Mouse (Mus musculus) mouse embryonic stem cell (cell line): ENCODE results near the gene Myh3.

Source experiments
- in situ Hi-C, 2 experiments: fragments of 300-500 bp; cut with MboI; formaldehyde crosslinking; loops; 1 replicate in 1 of 2; 3 replicates in 1 of 2; pipeline ENCODE4 v1.14.3; 2019 to 2020; ENCODE audit warnings: low sequenced_read_pairs in 2 of 2, low pct_unique_long_range_greater_than_20kb in 1 of 2, mixed read lengths in 1 of 2; ENCODE audit not compliant: unreplicated experiment in 1 of 2

Gene Myh3

DNA sequence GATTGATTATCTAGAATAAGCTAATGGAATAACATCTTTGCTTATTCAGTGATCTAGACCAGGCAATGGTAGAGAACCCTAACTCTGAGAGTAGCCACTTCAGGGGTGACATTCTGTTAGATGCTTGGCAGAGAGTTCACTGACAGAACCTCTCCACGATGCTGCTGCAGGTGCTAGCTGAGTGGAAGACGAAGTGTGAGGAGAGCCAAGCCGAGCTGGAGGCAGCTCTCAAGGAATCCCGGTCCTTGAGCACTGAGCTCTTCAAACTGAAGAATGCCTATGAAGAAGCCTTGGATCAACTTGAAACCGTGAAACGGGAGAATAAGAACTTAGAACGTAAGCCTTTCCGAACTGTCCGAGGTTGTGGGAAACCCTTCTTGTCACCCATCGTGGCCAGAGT lies 19.6 kb downstream of the Myh3 start:
- in situ Hi-C loops: loop anchor here in 1 of 2 experiments (5.0 kb wide), 1 partner anchor 190 kb away; no protein-coding TSS in a partner anchor

- in situ Hi-C loops: loop anchor here in 1 of 2 experiments (5.0 kb wide), 1 partner anchor 191 kb away; no protein-coding TSS in a partner anchor
Measured at GRCm38 (mm10) chr11:67098427-67098826, 20.3 kb downstream of the Myh3 start.

DNA sequence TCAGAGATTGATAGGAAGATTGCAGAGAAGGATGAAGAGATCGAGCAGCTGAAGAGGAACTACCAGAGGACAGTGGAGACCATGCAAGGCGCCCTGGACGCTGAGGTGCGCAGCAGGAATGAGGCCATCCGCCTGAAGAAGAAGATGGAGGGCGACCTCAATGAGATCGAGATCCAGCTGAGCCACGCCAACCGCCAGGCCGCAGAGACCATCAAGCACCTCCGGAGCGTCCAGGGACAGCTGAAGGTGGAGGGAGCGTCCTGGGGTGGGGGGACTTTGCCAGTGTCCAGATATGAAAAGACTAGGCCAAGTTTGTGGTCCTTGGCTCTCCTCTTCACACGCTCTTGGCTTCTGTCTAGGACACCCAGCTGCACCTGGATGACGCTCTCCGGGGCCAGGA lies 21.1 kb downstream of the Myh3 start:
- in situ Hi-C loops: loop anchor here in 1 of 2 experiments (5.0 kb wide), 1 partner anchor 192 kb away; no protein-coding TSS in a partner anchor

DNA sequence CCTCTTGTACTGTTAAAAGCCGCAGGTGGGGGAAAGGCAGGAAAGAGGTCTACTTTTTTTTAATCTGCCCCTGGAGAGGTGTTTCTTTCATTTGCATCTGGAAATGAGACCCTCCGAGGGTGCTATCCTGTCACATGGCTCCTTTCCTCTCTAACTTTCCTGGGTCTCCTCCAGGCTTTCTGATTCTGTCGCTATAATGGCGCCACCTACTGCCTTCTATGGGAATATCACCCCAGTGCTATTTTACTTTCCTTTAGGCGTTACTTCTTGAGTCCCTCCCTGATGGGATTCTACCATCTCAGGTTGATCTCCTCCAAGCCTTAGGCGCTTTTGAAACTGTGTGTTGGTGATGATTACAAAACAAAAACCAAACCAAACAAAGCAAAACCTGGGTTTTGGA lies 22.1 kb downstream of the Myh3 start:
- in situ Hi-C loops: loop anchor here in 1 of 2 experiments (25.0 kb wide), 1 partner anchor 537 kb away; no protein-coding TSS in a partner anchor

DNA sequence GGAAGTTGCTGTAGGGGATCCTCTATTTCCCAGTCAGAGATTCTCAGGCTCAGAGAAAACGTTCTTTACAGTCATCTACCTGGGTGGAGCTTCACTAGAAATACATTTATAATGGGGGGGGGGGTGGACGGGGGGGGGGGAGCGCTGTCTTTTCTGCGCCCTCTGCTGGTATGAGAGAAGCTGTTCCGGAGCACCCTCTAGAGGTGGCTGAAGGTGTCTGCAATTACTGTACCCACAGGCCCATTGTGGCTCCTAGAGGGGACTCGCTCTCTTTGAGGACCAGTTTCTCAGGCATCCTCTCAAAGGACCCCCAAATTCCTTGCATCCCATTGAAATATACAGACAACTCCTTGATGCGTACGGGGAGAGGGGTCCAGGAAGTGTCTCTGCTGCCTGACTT lies 23.6 kb downstream of the Myh3 start:
- in situ Hi-C loops: loop anchor here in 1 of 2 experiments (25.0 kb wide), 1 partner anchor 536 kb away; no protein-coding TSS in a partner anchor

DNA sequence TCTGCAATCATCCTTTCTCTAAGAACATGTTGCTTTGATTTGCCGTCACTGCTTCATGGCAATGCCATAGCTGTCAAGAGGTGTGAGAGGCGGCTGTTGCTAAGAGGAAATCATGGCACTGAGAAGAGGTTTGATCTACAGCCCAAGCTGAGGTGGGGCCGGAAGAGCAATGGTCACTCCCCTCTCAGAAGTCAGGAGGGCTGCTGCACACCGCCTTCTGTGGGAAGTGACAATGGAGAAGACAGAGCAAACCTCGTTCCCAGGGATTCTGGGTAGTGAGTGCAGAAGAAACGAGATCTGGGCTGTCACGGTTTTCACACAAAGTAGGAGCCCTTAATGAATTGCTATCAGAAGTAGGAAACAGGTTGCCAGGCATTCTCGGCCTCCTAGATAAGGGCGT lies 25.2 kb downstream of the Myh3 start:
- in situ Hi-C loops: loop anchor here in 1 of 2 experiments (25.0 kb wide), 1 partner anchor 534 kb away; no protein-coding TSS in a partner anchor

GRCm38 (mm10) chr11:67104242-67104641 lies 26.1 kb downstream of the Myh3 start:
- in situ Hi-C loops: loop anchor here in 1 of 2 experiments (25.0 kb wide), 1 partner anchor 533 kb away; no protein-coding TSS in a partner anchor

GRCm38 (mm10) chr11:67104714-67105113 lies 26.6 kb downstream of the Myh3 start:
- in situ Hi-C loops: loop anchor here in 1 of 2 experiments (25.0 kb wide), 1 partner anchor 533 kb away; no protein-coding TSS in a partner anchor

DNA sequence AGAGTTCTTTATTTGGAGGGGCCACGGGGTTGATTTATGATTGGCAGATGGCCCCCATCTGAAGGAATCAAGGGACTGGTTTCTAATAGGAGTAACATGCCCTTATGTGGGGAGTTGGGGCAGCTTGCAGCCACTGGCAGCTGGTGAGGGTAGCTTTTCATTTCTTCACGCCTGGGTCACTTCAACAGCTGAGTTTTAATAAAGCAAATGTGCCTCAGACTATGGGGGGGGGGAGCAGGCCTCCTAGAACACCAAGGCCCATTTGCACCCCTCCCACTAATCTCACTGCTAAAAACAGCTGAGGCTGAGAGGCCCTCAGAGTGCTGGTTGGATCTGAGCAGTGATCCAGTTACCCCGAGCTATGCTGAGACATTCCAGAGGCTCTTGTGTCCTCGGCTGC lies 27.6 kb downstream of the Myh3 start:
- in situ Hi-C loops: loop anchor here in 1 of 2 experiments (25.0 kb wide), 1 partner anchor 532 kb away; no protein-coding TSS in a partner anchor

- in situ Hi-C loops: loop anchor here in 1 of 2 experiments (25.0 kb wide), 1 partner anchor 530 kb away; no protein-coding TSS in a partner anchor
Measured at GRCm38 (mm10) chr11:67106973-67107372, 28.9 kb downstream of the Myh3 start.

DNA sequence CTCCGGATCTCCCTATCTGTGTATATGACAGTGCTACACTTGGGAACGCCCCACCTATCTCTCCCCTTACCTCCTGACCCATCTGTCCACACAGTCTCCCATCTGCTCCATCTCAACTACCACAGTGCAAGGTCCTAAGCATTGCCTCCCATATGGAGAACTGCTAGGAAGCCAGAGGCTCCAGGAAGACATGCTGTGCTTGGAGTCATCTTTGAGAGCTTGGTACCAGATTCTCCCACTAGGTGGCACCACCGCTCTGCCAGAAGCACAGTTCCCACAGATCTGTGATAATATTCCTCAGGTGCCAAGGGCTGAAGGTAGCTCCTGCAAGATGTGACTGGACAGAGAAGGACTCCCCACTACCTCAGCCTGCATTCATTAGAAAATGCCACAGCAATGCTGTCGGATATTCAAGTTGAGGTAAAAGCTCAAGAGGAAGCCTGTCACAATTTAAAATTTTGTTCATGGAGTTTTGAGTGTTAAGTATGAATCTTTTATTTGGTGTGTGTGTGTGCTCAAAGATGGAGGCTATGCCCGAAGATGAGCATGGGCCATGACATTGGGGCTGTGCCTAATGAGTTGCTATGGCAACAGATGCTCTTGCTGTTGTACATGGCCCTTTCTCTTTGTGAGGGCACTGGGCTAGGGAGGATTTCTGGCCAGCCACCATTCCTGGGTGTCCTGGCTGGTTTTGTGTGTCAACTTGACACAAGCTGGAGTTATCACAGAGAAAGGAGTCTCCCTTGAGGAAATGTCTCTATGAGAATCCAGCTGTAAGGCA lies 32.3 kb downstream of the Myh3 start:
- in situ Hi-C loops: loop anchor here (5.0 to 25.0 kb wide), 4 partner anchors 237 to 534 kb away; no protein-coding TSS in a partner anchor

DNA sequence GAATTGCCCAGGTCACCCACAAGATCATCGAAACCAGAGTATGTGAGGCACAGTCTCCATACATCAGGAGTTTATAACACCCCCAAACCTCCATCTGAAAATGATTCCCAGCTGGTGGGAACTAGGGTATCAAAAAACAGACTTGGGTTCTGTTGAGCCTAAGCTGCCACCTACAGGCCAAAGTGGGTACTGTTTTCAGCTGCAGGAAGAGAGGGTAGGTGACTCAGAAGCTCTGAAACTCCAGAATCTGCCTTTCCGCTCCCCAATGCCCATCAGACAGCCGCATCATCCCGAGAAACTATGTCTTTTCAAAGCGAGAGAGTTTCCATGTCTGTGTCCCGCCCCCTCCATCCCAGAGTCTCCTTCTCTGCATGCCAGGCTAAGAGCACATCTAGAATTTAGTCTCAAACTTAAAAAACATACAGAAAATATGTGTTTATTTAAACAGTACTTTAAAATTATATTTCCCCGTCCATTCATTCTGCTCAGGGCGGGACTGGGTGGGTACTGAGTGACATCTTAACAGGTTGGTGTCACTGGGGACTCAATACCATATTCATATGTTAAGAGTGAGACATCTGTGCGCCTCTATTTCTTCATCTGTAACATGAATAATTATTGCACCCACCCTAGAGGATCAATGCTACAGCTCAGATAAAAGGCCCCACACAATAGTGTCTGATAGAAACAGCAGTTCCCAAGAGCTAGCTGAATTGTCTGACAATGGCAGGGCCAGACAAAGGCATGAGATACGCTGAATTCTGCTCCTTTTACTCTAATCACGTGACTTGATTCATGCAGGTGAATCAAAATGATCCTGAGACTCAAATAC lies 34.1 kb downstream of the Myh3 start:
- in situ Hi-C loops: loop anchor here (5.0 to 25.0 kb wide), 4 partner anchors 235 to 533 kb away; no protein-coding TSS in a partner anchor

DNA sequence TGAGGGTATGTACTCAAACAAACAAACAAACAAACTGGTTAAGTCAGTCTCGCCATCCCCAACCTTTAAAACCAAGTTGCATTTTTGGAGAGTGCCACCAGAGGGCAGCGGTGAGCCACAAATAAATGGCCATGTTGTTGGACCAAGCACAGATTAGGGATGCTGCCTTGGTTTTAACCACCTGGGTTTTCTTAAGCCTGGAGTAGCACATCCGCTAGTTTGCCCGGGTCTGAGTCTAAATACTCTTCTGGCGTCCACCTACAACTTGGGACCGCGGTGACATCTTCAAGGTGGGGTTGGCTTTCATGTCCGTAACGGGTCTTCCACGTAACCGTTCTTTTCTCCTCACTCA lies 34.7 kb downstream of the Myh3 start:
- in situ Hi-C loops: loop anchor here (5.0 to 25.0 kb wide), 4 partner anchors 234 to 532 kb away; no protein-coding TSS in a partner anchor

DNA sequence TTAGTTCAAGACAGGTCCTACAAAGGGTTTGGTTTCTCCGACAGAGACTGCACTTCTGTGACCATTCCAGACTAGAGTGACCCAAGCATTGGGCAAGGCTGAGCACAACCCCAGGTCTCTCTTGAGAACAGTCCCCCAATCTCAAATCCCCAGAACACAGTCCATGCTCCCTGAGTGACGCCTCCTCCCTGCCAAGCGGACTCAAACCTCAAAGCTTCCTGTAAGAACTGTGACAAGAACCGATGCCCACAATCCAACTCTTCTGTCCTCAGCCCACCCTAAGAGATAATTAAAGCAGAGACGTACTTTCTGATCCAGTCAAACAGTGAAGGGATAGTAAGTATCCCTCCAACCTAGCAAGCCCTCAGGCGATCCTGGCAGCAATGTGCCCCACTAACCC lies 35.3 kb downstream of the Myh3 start:
- in situ Hi-C loops: loop anchor here (5.0 to 25.0 kb wide), 4 partner anchors 234 to 531 kb away; no protein-coding TSS in a partner anchor

GRCm38 (mm10) chr11:67114261-67114660 lies 36.2 kb downstream of the Myh3 start:
- in situ Hi-C loops: loop anchor here (5.0 to 25.0 kb wide), 4 partner anchors 233 to 531 kb away; no protein-coding TSS in a partner anchor

DNA sequence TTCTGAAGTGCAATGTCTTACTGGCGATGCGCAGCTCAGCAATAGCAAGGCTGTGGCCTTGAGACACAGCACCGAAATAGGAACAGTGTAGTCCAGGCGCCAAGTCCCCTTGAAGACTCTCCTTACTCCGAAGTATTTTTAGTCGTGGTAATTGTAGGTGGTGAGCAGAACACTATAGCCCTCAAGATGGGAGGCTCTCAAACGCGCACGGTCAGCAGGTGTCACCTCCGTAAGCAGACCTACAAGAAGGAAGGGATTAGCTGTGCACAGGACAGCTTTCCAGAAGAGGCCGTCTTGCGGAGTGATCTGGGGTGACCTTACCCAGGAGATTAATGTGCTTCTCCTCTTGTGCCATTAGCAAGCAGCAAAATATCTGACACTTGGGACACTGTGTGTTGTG lies 36.8 kb downstream of the Myh3 start:
- in situ Hi-C loops: loop anchor here (5.0 to 25.0 kb wide), 4 partner anchors 232 to 530 kb away; no protein-coding TSS in a partner anchor

- in situ Hi-C loops: loop anchor here (10.0 to 25.0 kb wide), 2 partner anchors 521 to 528 kb away; no protein-coding TSS in a partner anchor
Measured at GRCm38 (mm10) chr11:67116725-67117124, 38.6 kb downstream of the Myh3 start.

GRCm38 (mm10) chr11:67119539-67120070 lies 41.5 kb downstream of the Myh3 start:
- in situ Hi-C loops: loop anchor here (10.0 to 25.0 kb wide), 2 partner anchors 518 to 525 kb away; no protein-coding TSS in a partner anchor
